In genomic region chr7:18927759-18928158, GRCm38 (mm10) we compare ENCODE assay signal across 11 mouse cellular contexts. TPM values are rescaled to one million over a fixed set of nuclear protein-coding genes. Genes with fewer than 3 reads are reported as not detected.
DNase-seq lines count a peak whose midpoint lies in the region; ATAC-seq lines count a peak whose summit lies in the region.
"Had no signal": no experiment of that assay in that cellular context is flagged by ENCODE, and none has a peak within 500 bp of the region (broad histone marks: within the 10 kb centered on the region; RNA-seq: fewer than 3 reads in every experiment).

No protein-coding gene starts in this region.

- no peak for ATAC-seq in lung, embryonic 16.5 days (ENCODE audit: low read depth)

- H3K4me3 ChIP-seq in forebrain, embryonic 10.5 days = peak overlapping the region; percentile 90; the same call in 1 of the 2 replicates
- H3K4me3 ChIP-seq in hindbrain, embryonic 10.5 days = peak overlapping the region; percentile 94
- H3K4me3 ChIP-seq in lung, embryonic 16.5 days (ENCODE audit: low read length) = peak overlapping the region; percentile 61
- H3K4me3 ChIP-seq: erythroblast, embryonic 14.5 days; limb, embryonic 15.5 days had no signal

- DNase-seq in adrenal gland, postnatal 36 days = peak; percentile 26 to 62
- DNase-seq in forebrain, embryonic 10.5 days (ENCODE audit: extremely low spot score, low spot score) = no peak
- DNase-seq in hindbrain, embryonic 10.5 days (ENCODE audit: low spot score) = no peak
- DNase-seq in right cerebral cortex, postnatal 4 days = no peak
- no peak for DNase-seq in spleen, postnatal 36 days (ENCODE audit: low spot score in 2 of 2)
- no peak for DNase-seq in cerebellum, postnatal 10 days
- no peak for DNase-seq in B cell, adult 2 months

- peak overlapping the region; percentile 82 for H3K4me2 ChIP-seq in lung, embryonic 16.5 days (ENCODE audit: low read depth, low read length)
- H3K4me2 ChIP-seq: limb, embryonic 15.5 days had no signal

- H3K9me3 ChIP-seq in forebrain, embryonic 10.5 days = no peaks in the 10 kb centered on the region
- H3K9me3 ChIP-seq in hindbrain, embryonic 10.5 days = no peaks in the 10 kb centered on the region
- no peaks in the 10 kb centered on the region for H3K9me3 ChIP-seq in lung, embryonic 16.5 days (ENCODE audit: control insufficient read depth, low read length)
- H3K9me3 ChIP-seq: limb, embryonic 15.5 days had no signal

- peaks cover 54% of the 10 kb centered on the region for H3K4me1 ChIP-seq in forebrain, embryonic 10.5 days
- H3K4me1 ChIP-seq in hindbrain, embryonic 10.5 days (replicated peaks) = peaks cover 61% of the 10 kb centered on the region
- H3K4me1 ChIP-seq in lung, embryonic 16.5 days (replicated peaks; ENCODE audit: control insufficient read depth, insufficient read depth, low read length) = peaks cover 6% of the 10 kb centered on the region

- WGBS in forebrain, embryonic 10.5 days = 61% methylated on average over 3 of the region's 3 CpGs
- 56% methylated on average over 3 of the region's 3 CpGs for WGBS in hindbrain, embryonic 10.5 days
- WGBS in lung, embryonic 16.5 days = 20% methylated on average over 3 of the region's 3 CpGs

- H3K27me3 ChIP-seq in forebrain, embryonic 10.5 days (ENCODE audit: poor library complexity, severe bottlenecking) = peaks cover 54% of the 10 kb centered on the region
- peaks cover 20% of the 10 kb centered on the region for H3K27me3 ChIP-seq in hindbrain, embryonic 10.5 days (ENCODE audit: insufficient read depth, poor library complexity, severe bottlenecking)
- H3K27me3 ChIP-seq in lung, embryonic 16.5 days (ENCODE audit: control insufficient read depth, insufficient read depth, low read depth, low read length) = peaks cover 30% of the 10 kb centered on the region

- no peak overlapping the region; the same call in 1 of the 2 replicates for H3K27ac ChIP-seq in forebrain, embryonic 10.5 days
- H3K27ac ChIP-seq in hindbrain, embryonic 10.5 days = peak overlapping the region; percentile 2; the same call in 1 of the 2 replicates
- H3K27ac ChIP-seq in lung, embryonic 16.5 days (ENCODE audit: low read length) = peak overlapping the region; percentile 47
- H3K27ac ChIP-seq: limb, embryonic 15.5 days had no signal

- H3K36me3 ChIP-seq in forebrain, embryonic 10.5 days (replicated peaks) = no peaks in the 10 kb centered on the region
- H3K36me3 ChIP-seq in hindbrain, embryonic 10.5 days = no peaks in the 10 kb centered on the region
- H3K36me3 ChIP-seq in lung, embryonic 16.5 days (ENCODE audit: control insufficient read depth, insufficient read depth, low read length) = no peaks in the 10 kb centered on the region
- H3K36me3 ChIP-seq: limb, embryonic 15.5 days had no signal

- no peak overlapping the region for H3K9ac ChIP-seq in lung, embryonic 16.5 days (ENCODE audit: low read length)
- H3K9ac ChIP-seq: limb, embryonic 15.5 days had no signal

RNA-seq across cellular contexts. Expression of gene Nova2, which starts 2.1 kb away (rescaled TPM):
- total RNA-seq in adrenal gland, postnatal 36 days (2021) = 1 to 10 TPM; 3.7 to 5.4 TPM
- 2.2 and 2.9 TPM in 2 replicates for polyA plus RNA-seq in forebrain, embryonic 10.5 days (2016; fragmentation: Nextera tagmentation; extraction: Ambion mirVana)
- 3.5 and 7.3 TPM in 2 replicates for polyA plus RNA-seq in hindbrain, embryonic 10.5 days (2016; fragmentation: Nextera tagmentation; extraction: Ambion mirVana)
- polyA plus RNA-seq in lung, embryonic 16.5 days (2015; fragmentation: Nextera tagmentation; extraction: Ambion mirVana) = 0.89 and 0.99 TPM in 2 replicates
- polyA plus RNA-seq: erythroblast, embryonic 14.5 days had no signal

RNA-seq across cellular contexts. Expression of gene Ccdc61, which starts 17.5 kb away (rescaled TPM):
- 10 to 100 TPM; 11.5 to 12.1 TPM for total RNA-seq in adrenal gland, postnatal 36 days (2021)
- polyA plus RNA-seq in forebrain, embryonic 10.5 days (2016; fragmentation: Nextera tagmentation; extraction: Ambion mirVana) = 30.0 and 31.0 TPM in 2 replicates
- 36.8 and 39.2 TPM in 2 replicates for polyA plus RNA-seq in hindbrain, embryonic 10.5 days (2016; fragmentation: Nextera tagmentation; extraction: Ambion mirVana)
- polyA plus RNA-seq in lung, embryonic 16.5 days (2015; fragmentation: Nextera tagmentation; extraction: Ambion mirVana) = 30.8 and 32.7 TPM in 2 replicates

RNA-seq across cellular contexts. Expression of gene Pglyrp1, which starts 56.6 kb away (rescaled TPM):
- 1 to 10 TPM in 1 of 2 experiments, under 1 TPM in 1; 0.56 to 1.3 TPM for total RNA-seq in adrenal gland, postnatal 36 days (2021)
- 0.93 and 1.0 TPM in 2 replicates for polyA plus RNA-seq in forebrain, embryonic 10.5 days (2016; fragmentation: Nextera tagmentation; extraction: Ambion mirVana)
- 1.0 and 1.5 TPM in 2 replicates for polyA plus RNA-seq in hindbrain, embryonic 10.5 days (2016; fragmentation: Nextera tagmentation; extraction: Ambion mirVana)
- 12.5 and 18.1 TPM in 2 replicates for polyA plus RNA-seq in lung, embryonic 16.5 days (2015; fragmentation: Nextera tagmentation; extraction: Ambion mirVana)

RNA-seq across cellular contexts. Expression of gene Nanos2, which starts 59.4 kb away (rescaled TPM):
- not detected for total RNA-seq in adrenal gland, postnatal 36 days (2021)
- 0.15 TPM in 1 of 2 replicates, not detected in the other for polyA plus RNA-seq in forebrain, embryonic 10.5 days (2016; fragmentation: Nextera tagmentation; extraction: Ambion mirVana)
- 0.09 TPM in 1 of 2 replicates, not detected in the other for polyA plus RNA-seq in hindbrain, embryonic 10.5 days (2016; fragmentation: Nextera tagmentation; extraction: Ambion mirVana)
- polyA plus RNA-seq in lung, embryonic 16.5 days (2015; fragmentation: Nextera tagmentation; extraction: Ambion mirVana) = not detected in 2 replicates
- polyA plus RNA-seq: erythroblast, embryonic 14.5 days; limb, embryonic 15.5 days; stomach, embryonic 16.5 days had no signal

Comparison
In these comparisons a context has a peak if more than half of its experiments do, and no peak if none do; other contexts are left out.
1. DNase-seq: peak in adrenal gland, postnatal 36 days (2 of 2); none in forebrain, embryonic 10.5 days (single experiment), hindbrain, embryonic 10.5 days (single experiment), right cerebral cortex, postnatal 4 days (single experiment), spleen, postnatal 36 days (0 of 2), cerebellum, postnatal 10 days (0 of 2) and B cell, adult 2 months (0 of 2).
2. Peak in every context shown above with its lines, with median percentiles within 50 percentile points of each other: H3K4me3 ChIP-seq.